Mouse (Mus musculus) left cerebral cortex, adult 11 months (tissue): Measurements from ENCODE around the gene Prkag1.
"Not testable (repeated sequence)": the region's sequence is repeated elsewhere in the genome, so short reads cannot be mapped to it uniquely, and the experiment has no call there.

Experiments used
- DNase-seq: peaks from one replicate; pipeline ENCODE4 v3.0.0; 2022; ENCODE audit warnings: low spot score

Prkag1 gene

DNA sequence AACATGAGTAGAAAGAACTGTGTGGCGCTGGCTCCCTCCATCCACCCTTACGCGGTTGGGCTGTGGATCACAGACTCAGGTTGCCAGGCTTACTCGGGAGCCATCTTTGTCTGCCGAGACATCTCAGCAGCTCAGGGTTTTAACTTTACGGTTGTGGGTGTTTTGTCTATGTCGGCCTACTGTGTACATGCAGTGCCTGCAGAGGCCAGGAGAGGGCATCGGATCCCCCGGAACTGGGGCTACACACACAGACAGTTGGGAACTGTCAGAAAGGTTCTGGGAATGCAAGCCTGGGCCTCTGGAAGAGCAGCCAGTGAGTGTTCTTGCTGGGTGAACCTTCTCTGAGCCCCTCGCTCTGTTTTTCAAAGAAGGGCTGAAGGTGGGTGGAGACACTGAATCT lies 9.9 kb downstream of the Prkag1 start:
- DNase-seq = no peak

DNA sequence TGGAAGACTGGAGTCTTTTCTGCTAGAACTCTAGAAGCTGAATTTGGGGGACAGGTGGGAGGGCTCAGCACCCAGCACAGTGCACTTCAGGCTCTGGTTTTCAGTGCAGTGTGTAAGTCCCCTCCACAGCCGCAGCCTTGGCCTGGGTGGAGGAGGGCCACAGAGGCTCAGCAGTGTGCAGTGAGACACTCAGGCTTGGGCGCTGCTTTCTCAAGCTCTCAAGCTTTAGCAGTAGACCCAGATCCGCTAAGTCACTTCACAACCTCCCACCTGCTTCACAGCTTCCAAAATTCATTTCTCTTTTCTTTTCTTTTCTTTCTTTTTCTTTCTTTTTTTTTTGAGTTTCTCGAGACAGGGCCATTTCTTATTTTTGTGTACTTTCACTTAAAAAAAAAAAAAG lies 10.4 kb downstream of the Prkag1 start:
- DNase-seq = no peak

DNA sequence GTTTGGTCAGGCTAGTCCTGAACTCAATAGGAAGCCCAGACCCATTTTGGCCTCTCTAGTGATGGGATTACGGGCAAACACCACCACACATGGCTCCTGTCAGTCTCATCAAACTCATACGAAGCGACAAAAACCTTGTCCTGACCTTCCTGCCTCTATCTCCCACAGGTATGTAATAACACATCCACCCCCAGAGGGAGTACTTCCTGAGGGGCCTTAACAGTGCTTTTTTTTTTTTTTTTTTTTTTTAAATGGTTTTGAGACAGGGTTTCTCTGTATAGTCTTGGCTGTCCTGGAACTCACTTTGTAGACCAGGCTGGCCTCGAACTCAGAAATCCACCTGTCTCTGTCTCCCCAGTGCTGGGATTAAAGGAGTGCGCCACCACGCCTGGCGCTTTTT lies 13.2 kb downstream of the Prkag1 start:
- DNase-seq = no peak

DNA sequence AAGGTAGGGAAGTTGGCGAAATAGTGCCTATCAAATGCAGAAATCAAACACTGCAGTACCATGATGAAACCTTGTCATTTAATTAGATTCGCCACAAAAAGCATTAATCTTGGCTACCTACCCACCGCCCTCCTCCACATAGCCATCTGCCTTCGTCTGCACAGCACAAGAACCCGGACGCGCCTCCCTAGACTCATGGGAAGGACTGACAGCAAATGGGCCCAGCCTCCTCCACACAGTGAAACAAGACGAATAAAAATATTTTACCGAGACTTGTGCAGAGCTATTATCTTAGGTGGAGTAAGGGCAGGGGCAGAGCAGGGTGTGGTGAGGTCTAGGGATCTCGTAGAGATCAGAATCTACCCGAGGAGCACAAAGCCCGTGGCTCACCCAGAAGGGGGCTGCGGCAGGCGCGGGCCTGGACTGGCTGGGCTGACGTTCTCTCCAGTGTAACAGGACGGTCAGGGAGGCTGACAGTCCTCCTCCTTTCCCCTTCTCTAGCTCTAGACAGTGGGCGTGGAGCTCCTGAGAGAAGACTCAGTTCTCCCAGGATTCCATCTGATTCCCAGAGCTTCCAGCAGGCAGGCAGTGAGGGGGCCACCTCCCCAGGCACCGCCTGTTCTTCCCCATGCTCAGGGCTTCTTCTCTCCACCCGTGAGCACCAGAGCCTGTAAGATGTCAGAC lies 18.4 kb downstream of the Prkag1 start:
- peak; percentile 73 for DNase-seq

DNA sequence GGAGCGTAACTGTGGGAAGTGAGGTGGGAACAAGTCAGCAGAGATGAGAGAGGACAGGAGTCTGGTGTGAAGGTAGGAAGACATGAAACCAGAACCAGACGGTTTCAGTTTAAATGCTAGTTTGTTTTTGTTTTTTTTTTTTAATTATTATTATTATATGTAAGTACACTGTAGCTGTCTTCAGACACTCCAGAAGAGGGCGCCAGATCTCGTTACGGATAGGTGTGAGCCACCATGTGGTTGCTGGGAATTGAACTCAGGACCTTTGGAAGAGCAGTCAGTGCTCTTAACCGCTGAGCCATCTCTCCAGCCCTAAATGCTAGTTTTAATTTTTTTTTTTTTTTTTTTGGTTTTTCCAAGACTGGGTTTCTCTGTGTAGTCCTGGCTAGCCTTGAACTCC lies 21.1 kb downstream of the Prkag1 start:
- DNase-seq = not testable (repeated sequence)

DNA sequence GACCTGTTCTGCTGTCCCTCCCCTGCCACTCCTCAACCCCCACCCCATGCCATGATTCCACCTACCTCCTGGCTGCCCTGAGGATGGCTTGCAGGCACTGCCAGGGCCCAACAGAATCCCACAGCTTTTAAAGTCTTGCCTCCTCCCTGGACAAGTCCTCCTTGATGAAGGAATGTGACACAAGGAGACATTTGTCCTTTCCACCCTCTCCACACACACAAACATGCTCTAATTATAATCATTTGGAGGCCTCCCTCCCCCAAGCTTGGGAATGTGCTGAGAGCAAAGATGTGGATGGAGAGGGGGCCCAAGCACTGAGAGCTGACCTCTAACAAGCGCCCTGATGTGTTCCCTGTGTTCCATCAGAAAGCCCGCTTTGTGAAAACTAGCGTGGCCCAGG lies 21.9 kb downstream of the Prkag1 start, which contains the start of gene Ddn:
Gene Ddn (minus strand): TSS at position 101 of the 400 bp plus-strand sequence.
- DNase-seq = no peak

DNA sequence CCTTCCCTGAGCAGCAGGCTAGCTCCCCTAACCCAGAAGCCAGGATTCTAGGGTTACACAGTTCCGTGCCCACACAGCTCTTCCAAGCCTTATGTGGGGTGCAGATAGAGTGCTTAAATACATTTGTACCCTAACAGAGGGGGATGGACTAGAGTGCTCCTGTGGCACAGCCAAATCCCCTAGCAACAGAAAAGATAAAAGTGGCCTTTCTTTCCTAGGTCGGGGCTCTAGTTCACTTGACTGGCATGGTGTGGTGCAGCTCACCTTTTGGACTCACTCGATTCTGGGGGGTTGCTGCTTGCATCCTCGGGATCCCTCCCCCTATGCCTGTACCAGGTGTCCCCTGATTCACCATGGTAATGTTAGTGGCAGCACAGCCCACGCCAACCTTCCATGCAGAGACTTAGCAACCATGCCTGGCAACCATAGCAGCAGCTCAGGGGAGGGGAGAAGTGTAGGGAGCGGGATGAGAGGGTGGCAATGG lies 22.6 kb downstream of the Prkag1 start:
- peak; percentile 87 for DNase-seq

DNA sequence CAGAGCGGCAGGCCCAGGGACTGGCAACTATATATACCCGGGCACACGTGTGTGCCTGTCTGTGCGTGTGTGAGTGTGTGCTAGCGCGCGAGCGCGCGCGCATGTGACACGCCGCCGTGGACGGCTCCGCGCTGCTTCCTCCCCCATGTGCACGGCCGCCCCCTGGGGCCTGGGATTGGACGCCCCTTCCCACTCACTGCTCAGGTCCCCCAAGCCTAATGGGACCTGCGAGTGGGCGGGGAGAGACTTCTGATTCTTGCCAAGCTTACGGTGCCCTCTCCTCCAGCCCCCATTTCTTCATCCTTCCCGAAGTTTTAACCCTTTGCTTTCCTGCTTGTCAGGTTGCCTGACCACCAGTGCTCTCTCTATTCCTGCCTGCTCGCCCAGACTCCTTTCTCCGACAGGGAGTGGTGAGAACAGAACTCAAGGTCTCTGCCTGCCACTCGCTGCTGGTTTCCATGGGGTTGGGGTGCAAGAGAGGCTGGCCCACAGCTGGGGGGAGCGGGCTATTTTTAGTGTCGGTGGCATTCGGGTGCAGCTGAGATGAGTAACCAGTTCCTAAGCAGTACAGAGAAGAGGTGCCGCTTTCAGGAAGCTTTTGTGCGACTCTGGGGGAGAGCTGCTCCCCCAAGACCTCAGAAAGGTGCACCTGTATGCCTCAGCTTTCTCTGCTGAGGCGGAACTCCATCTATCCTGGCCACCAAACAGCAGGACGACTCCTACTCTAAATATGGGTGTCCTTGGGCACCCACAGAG lies 23.2 kb downstream of the Prkag1 start:
- DNase-seq = peak; percentile 81

DNA sequence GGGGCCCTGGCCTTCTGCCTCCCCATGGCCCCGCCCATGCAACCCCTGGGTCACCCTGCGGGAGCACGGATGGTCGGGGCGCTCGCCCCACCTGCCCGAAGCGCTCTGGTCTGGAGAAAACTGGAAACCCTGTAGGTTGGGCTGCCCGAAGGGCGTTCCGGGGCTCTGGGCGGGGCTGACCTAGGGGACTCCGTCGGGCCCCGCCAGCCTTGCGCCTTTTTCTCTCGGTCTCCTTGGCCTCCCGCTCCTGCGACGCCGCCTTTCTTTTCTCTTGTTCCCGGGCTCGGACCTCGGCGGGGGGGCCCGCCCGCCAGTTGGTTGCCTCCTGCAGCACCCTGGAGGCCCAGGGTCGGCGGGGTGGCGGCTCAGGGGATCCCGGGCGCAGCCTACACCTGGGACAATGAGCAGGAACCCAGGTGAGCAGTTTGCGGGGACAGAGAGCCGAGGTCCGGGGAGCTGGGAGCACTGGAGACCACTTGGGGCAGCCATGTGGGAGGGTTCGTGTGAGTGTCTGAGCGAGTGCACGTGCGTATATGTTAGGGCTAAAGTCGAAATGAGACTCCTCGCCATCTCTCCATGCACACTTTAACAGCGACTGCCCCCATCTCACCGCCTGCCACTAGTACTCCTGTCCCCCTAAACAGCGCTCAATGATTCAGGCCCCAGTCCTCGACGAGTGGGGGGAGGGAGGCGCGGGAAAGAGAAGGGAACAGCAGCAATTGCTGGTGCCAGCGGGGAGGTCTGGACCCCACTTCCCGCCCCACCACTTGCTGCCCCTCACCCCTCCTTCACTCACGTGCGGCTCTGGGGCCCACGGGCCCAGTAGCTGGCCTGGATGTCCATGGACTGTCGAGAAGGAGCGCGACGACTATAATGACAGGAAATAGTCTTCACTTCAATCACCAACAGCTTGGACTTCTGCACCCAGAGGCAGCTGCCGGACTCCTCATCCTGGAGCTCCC lies 24.2 kb downstream of the Prkag1 start:
- DNase-seq = no peak

DNA sequence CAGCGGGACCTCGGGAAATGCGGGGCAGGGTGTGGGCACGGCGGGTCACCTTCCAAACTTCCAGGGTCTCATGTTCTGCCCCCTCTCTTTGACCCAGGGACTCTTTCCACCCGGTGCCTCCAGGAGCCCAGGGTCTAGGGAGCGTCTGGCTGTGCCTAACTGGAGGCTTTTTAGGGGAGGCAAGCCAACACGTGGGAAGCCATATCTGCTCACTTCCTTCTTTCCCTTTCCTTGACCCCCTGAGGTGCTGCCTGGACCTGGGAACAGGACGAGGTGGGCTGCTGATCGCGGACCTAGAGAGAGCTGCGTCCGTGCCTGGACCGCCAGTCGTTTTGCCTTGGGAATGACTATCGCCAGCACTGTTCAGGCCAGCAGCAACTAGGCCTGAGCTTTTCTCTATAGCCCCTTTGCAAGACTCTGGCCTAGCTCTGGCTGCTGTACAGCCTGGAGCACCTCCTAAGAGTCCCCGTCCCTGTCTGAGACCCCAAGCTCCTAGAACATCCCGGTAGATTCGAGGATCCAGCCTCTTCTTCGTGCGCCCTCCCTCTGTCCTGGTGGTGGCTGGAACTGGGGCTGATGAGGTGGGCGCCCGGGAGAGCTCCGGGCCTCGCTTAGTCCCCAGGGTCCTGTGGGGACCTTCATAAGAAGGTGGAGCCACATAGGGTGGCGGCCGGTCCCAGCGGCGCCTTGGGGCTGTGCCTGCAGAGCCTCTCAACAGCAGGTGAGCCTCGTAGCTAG lies 25.1 kb downstream of the Prkag1 start:
- no peak for DNase-seq

DNA sequence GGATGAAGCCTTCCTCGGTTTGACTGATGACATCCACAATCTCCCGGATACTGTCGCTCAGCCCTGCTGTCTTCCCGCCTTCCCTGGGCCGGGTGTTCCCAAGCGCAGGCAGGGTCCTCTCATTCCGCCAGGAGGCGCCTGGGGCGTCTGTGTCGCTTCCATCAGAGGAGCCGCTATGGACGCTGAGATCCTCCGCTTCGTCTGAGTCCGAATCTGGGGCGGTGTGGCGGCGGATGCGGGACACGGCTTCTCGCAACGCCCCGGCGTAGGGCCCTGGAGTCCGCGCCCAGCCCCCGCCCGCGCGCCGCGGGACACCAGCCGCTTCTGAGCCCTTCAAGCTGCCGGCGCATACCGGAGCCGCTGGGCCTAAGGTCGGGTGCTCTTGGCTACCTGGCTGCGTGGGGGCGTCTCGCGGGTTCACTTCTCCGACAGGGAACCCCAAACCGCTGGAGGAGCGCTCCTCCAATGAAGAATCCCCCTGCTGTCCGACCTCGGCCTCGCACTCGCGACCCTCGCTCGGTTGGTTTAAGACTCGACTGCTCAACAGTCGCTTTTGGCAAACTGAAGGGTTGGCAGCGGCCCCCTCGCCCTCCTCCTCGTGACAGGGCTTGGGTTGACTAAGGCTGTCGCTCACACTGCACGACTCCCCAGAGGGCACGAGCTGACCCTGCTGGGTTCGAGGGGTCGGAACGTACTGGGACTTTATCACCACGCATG lies 25.8 kb downstream of the Prkag1 start:
- no peak for DNase-seq

DNA sequence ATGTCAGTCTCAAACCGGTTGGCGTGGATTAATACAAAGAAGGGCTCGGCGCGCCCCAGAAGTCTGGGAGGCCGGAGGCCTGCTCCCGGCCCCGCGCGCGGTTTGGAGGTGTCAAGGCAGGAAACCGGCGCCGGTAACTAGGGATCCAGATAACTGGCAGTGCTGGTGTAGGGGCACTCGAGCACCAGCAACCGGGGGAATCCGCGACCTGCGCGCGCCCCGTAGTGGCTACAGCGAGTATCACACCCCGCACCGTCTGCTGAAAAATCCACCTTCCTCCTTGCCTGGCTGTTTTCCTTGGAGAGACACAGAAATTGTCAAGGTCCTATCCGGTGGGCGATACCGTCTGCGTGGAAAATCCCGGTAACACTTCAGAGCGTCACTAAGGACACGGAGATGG lies 27.3 kb downstream of the Prkag1 start:
- peak; percentile 82 for DNase-seq

DNA sequence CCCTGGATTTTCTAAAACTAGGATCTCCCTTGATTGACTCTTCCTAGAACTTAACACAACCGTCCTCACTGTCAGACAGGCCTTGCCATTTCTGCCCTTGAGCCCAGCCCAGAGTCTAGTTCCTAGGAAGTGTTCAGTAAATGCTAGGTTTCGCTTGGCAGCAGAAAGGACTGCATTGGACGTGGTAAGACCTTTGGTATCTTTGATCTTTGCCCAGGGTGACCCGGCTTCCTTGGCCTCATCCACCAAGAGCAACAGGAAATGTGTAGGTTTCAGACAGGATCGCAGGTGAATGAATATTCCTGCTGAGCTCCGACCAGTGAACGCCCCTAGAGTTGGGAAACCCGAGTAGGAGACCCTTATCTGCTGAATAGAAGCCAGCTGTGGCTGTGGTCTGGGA lies 28.4 kb downstream of the Prkag1 start:
- DNase-seq = no peak

DNA sequence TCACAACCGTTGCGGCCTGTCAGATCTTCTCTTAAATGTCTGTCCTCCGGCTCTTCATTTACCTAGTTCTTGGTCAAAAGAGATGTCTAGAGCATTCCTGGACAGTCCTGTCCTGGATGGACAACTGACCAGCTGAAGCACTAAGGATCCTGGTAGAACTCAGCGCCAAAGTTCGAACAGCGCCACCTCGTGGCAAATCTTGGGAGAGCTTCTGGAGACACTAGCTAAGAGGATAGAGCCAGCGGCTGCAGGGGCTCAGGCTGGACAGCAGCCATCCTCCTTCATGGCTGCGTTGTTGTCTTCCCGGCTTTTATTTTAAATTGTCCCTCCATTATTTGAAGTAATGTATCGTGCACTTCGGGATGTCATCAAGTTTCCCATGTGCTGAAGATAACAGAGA lies 31.9 kb downstream of the Prkag1 start:
- no peak for DNase-seq

DNA sequence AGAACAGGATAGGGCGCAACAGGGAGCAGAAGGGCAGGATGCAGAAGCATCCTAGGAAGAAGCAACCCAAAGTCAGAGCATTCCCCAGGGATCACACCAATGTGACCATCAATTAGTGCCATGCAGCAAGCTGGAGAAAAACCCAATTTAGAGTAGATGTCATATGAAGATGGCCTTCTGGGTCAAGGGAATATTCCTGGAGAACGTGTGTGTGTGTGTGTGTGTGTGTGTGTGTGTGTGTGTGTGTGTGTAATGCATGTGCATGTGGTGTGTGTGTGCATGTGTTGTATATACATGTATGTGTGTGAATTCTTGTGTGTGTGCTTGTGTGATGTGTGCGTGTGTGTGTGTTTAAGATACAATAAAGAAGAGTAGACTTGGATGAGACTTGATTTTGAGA lies 32.4 kb downstream of the Prkag1 start:
- DNase-seq = no peak

DNA sequence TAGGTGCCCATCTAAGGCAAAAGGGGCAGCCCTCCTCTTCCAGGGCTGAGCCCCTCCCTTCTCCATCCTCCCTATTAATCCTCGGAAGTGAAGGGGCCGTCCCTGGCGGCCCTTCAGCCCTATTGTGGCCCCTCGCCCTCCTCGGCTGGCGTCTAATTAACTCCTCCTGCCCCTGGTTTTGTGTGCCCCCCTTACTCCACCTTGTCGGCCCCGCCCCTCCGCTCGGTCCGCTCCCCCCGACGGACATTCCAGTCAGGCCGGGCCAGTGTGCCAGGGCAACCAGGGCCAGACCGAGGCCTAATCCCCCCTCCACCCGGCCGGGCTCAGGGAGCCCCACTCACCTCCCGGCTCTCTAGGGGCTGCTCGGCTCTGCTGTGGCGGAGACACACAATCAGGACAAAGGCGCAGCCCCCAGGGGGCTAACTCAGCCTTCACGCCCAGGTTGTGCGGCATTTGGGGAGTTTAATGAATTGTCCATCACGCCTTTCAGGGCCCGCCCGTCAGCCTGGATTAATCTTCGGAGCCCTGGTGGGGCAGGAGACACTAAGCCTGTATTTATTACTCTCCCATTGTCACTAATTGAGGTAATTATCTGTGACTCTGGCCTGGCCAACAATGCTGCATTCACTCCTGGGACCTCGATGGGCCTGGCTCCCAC lies 33.4 kb downstream of the Prkag1 start:
- no peak for DNase-seq

DNA sequence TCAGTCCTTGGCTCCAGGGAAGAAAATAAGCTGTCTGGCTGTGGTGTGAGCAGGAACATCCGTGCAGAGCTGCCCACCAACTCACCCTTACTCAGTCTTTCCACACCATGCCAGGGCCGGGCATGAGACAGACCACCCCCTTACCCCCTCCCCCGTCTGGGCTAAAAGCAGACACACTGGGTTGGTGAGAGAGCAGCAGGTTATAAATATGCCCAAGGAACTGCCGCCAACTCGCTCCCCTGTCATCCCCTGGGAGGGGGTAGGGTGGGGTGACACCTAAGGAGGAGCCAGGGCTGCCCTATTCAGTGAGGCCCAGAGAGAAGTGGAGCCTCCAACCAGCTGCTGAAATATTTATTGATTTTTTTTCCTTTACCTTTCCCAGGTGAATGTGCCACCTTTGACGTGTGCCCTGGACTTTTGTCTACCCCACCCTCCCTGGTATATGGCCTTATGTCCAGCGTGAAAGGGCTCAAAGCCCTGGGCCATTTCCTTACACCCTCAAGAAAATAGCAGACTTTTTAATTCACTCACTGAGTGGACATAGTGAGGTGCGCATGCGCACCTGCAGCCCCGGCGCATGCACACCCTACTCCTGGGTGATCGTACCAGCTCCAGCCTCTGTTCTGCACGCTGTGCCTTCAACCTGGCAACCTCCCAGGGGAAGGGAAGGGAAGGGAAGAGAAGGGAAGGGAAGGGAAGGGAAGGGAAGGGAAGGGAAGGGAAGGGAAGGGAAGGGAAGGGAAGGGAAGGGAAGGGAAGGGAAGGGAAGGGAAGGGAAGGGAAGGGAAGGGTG lies 34.3 kb downstream of the Prkag1 start:
- DNase-seq = no peak

DNA sequence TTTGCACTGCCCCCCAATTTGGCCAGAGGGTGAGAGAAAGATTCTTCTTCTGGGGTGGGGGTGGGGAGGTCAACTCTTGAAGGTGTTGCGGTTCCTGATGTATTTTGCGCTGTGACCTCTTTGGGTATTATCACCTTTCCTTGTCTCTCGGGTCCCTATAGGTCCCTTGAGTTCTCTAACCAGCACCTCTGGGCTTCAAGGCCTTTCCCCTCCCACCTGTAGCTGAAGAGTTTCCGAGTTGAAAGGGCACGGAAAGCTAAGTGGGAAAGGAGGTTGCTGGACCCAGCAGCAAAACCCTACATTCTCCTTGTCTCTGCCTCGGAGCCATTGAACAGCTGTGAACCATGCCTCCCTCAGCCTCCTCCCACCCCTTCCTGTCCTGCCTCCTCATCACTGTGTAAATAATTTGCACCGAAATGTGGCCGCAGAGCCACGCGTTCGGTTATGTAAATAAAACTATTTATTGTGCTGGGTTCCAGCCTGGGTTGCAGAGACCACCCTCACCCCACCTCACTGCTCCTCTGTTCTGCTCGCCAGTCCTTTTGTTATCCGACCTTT lies 38.1 kb downstream of the Prkag1 start:
- no peak for DNase-seq
